Mouse (Mus musculus): Measurements from ENCODE around the gene Echdc3. TPM values are rescaled to one million over a fixed set of nuclear protein-coding genes. Genes with fewer than 3 reads are reported as not detected.

The Echdc3 gene
- polyA plus RNA-seq, 1 experiment: 1.6 TPM

DNA sequence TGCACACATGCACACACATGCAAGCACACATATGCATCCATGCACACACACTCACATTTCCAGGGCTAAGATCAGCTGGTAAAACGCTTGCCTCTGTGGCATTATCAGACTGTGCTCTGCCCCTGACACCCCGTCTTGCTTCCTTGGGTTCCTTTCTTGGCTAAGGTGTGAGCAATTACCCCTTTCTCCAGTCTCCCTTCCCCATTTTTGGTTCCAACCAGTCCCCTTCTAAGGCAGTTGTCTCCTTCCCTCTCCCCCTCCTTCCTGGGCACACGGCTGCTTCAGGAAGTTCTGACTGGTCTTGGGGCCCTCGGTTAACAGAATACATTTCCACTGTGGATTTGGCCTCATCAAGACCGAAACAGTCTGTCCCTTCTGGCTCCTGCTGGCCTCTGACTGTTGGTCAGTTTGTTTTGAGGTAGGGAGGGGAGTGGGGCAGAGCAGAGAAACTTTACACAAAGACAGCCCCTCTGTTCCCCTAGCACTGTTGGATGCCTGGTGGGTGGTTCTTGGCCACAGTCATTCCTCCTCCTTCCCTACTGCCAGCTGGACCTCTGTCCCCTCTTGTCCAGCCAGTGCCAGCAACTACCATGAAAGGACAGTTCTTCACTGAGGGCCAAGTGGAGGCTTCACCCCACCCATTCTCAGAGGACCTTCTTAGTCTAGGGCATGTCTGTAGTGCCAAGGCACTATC, 16.9 kb upstream of the Echdc3 start:
- TF ChIP-seq CTCF (IDR thresholded peaks at IDR 0.05; ENCODE audit: extremely low read depth, insufficient read depth, low read length) (no peak), POLR2A (IDR thresholded peaks at IDR 0.05; ENCODE audit: extremely low read depth, insufficient read depth, low read length) (no peak)
- Histone ChIP-seq H3K4me3 (ENCODE audit: insufficient read depth, low read length) (no peak overlapping the region), H3K4me1 (ENCODE audit: control insufficient read depth, insufficient read depth, low read length) (peaks cover 1% of the 10 kb centered on the region; the same call in 1 of the 2 replicates), H3K27ac (ENCODE audit: insufficient read depth, low read length) (no peak overlapping the region)

DNA sequence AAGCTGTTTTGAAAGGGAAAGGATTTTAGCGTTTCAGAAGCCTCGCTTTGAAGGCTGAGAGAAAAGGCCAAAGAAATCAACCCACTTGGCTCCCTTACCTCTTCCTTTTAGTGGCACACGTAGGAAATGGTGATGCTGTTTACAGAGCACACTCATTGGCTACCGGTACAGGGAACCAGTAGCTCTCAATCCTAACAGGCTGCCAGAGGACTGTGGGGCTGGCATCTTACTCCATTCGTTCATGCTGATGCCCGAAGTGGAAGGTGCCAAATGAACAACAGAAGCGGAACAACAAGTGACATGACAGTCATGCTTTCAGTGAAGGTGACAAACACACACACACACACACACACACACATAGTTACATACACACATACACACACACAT, 14.2 kb upstream of the Echdc3 start:
- peaks cover 1% of the 10 kb centered on the region; the same call in 1 of the 2 replicates for H3K4me1 ChIP-seq (ENCODE audit: control insufficient read depth, insufficient read depth, low read length)
- H3K4me3 ChIP-seq (ENCODE audit: insufficient read depth, low read length): no peak overlapping the region
- no peak overlapping the region for H3K27ac ChIP-seq (ENCODE audit: insufficient read depth, low read length)
- TF ChIP-seq POLR2A (IDR thresholded peaks at IDR 0.05; ENCODE audit: extremely low read depth, insufficient read depth, low read length) (no peak), CTCF (IDR thresholded peaks at IDR 0.05; ENCODE audit: extremely low read depth, insufficient read depth, low read length) (no peak)

- H3K4me1 ChIP-seq (ENCODE audit: control insufficient read depth, insufficient read depth, low read length): peaks cover 1% of the 10 kb centered on the region; the same call in 1 of the 2 replicates
- H3K4me3 ChIP-seq (ENCODE audit: insufficient read depth, low read length): no peak overlapping the region
- TF ChIP-seq CTCF (IDR thresholded peaks at IDR 0.05; ENCODE audit: extremely low read depth, insufficient read depth, low read length) (no peak), POLR2A (IDR thresholded peaks at IDR 0.05; ENCODE audit: extremely low read depth, insufficient read depth, low read length) (no peak)
- no peak overlapping the region for H3K27ac ChIP-seq (ENCODE audit: insufficient read depth, low read length)
Measured at GRCm38 (mm10) chr2:6226361-6227058, 13.7 kb upstream of the Echdc3 start.

- TF ChIP-seq CTCF (IDR thresholded peaks at IDR 0.05; ENCODE audit: extremely low read depth, insufficient read depth, low read length) (peak; percentile 97), POLR2A (IDR thresholded peaks at IDR 0.05; ENCODE audit: extremely low read depth, insufficient read depth, low read length) (no peak)
- Histone ChIP-seq H3K4me3 (ENCODE audit: insufficient read depth, low read length) (no peak overlapping the region), H3K4me1 (ENCODE audit: control insufficient read depth, insufficient read depth, low read length) (peaks cover 2% of the 10 kb centered on the region; the same call in 1 of the 2 replicates), H3K27ac (ENCODE audit: insufficient read depth, low read length) (no peak overlapping the region)
Measured at GRCm38 (mm10) chr2:6220141-6220805, 7.4 kb upstream of the Echdc3 start.

DNA sequence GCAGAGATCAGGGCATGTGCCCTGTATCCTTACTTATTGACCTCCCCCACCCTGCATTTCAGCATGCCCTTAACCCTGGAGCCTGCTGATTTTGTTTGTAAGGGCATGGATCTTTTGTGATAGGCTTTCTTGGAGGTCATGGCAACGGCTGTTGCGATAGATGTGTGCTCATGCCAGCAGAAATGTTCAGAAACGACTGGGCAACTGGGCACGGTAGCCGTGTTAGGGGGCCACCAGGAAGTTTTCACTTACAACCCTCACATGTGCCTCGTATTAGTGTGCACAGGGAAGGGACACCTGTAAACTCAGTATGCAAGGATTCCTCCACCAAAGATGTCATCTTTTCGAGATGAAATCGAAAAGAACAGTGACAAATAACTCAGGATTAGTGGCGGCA, 508 bp downstream of the Echdc3 start:
- TF ChIP-seq CTCF (IDR thresholded peaks at IDR 0.05; ENCODE audit: extremely low read depth, insufficient read depth, low read length): no peak
- no peak for TF ChIP-seq POLR2A (IDR thresholded peaks at IDR 0.05; ENCODE audit: extremely low read depth, insufficient read depth, low read length)
- peaks cover 1% of the 10 kb centered on the region; the same call in 1 of the 2 replicates for H3K4me1 ChIP-seq (ENCODE audit: control insufficient read depth, insufficient read depth, low read length)
- no peak overlapping the region for H3K4me3 ChIP-seq (ENCODE audit: insufficient read depth, low read length)
- no peak overlapping the region for H3K27ac ChIP-seq (ENCODE audit: insufficient read depth, low read length)

DNA sequence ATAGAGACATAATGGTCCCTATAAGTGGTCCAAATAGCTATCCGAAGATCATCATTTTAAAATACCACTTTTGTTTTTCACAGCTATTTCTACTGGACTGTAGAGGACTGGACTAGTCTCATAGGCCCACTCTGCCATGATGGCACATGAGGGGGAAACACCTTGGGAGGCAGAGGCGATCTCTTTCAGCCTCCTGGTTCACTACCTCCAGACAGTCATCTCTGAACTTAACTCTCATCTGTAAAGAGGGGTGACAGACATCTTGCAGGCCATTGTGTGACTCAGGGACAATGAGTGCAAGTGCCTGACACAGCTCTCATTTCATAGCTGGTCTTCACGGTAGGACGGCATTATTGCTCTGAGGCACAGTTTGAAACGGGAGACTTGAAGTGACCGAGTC, 2.0 kb downstream of the Echdc3 start:
- TF ChIP-seq POLR2A (IDR thresholded peaks at IDR 0.05; ENCODE audit: extremely low read depth, insufficient read depth, low read length): no peak
- no peak for TF ChIP-seq CTCF (IDR thresholded peaks at IDR 0.05; ENCODE audit: extremely low read depth, insufficient read depth, low read length)
- Histone ChIP-seq H3K4me1 (ENCODE audit: control insufficient read depth, insufficient read depth, low read length) (peaks cover 1% of the 10 kb centered on the region; the same call in 1 of the 2 replicates), H3K27ac (ENCODE audit: insufficient read depth, low read length) (no peak overlapping the region), H3K4me3 (ENCODE audit: insufficient read depth, low read length) (no peak overlapping the region)

GRCm38 (mm10) chr2:6209746-6210145, 3.1 kb downstream of the Echdc3 start:
- Histone ChIP-seq H3K27ac (ENCODE audit: insufficient read depth, low read length) (no peak overlapping the region), H3K4me3 (ENCODE audit: insufficient read depth, low read length) (no peak overlapping the region), H3K4me1 (ENCODE audit: control insufficient read depth, insufficient read depth, low read length) (peaks cover 1% of the 10 kb centered on the region; the same call in 1 of the 2 replicates)
- no peak for TF ChIP-seq POLR2A (IDR thresholded peaks at IDR 0.05; ENCODE audit: extremely low read depth, insufficient read depth, low read length)
- TF ChIP-seq CTCF (IDR thresholded peaks at IDR 0.05; ENCODE audit: extremely low read depth, insufficient read depth, low read length): no peak

DNA sequence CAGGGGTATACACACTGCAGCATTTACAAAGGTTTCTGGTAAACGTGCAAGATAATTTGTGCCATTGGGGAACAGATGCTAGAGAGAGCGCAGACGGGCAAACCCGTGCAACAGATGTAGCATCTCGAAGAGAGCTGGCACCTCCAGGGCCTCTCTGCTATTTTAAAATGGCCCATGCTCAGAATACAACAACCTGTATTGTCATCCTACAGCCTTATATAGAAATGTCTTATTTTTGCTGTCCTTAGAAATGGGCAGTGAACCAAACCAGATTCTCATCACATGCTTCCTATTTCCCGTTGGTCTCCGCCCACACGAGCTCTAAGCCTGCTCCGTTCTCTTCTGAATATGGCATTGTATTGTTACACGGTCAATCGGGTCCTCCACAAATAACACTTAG, 3.7 kb downstream of the Echdc3 start:
- Histone ChIP-seq H3K4me1 (ENCODE audit: control insufficient read depth, insufficient read depth, low read length) (peaks cover 1% of the 10 kb centered on the region; the same call in 1 of the 2 replicates), H3K27ac (ENCODE audit: insufficient read depth, low read length) (no peak overlapping the region), H3K4me3 (ENCODE audit: insufficient read depth, low read length) (no peak overlapping the region)
- TF ChIP-seq CTCF (IDR thresholded peaks at IDR 0.05; ENCODE audit: extremely low read depth, insufficient read depth, low read length) (no peak), POLR2A (IDR thresholded peaks at IDR 0.05; ENCODE audit: extremely low read depth, insufficient read depth, low read length) (no peak)

- no peak overlapping the region for H3K27ac ChIP-seq (ENCODE audit: insufficient read depth, low read length)
- H3K4me3 ChIP-seq (ENCODE audit: insufficient read depth, low read length): no peak overlapping the region
- peaks cover 1% of the 10 kb centered on the region; the same call in 1 of the 2 replicates for H3K4me1 ChIP-seq (ENCODE audit: control insufficient read depth, insufficient read depth, low read length)
- TF ChIP-seq POLR2A (IDR thresholded peaks at IDR 0.05; ENCODE audit: extremely low read depth, insufficient read depth, low read length) (no peak), CTCF (IDR thresholded peaks at IDR 0.05; ENCODE audit: extremely low read depth, insufficient read depth, low read length) (no peak)
Measured at GRCm38 (mm10) chr2:6207736-6208135, 5.1 kb downstream of the Echdc3 start.

Data from cortical plate, adult 2 months (tissue).